Mouse (Mus musculus) inflammation-experienced regulatory T-cells, adult 6 months (primary cell): ENCODE data around the gene Cfap157. TPM values are rescaled to one million over a fixed set of nuclear protein-coding genes. Genes with fewer than 3 reads are reported as not detected.

ENCODE experiments used
- ATAC-seq: one replicate; pipeline ENCODE4 v1.8.0; 2017
- polyA plus RNA-seq, 3 experiments: library from polyadenylated mRNA; unstranded; fragments of 100-300 nt; shearing (Covaris generic); gene quantifications; one replicate each; pipeline ENCODE4 v1.2.1; 2017

Gene Cfap157
- polyA plus RNA-seq, 3 experiments from 2014 or later, result 0.53 to 1.3 TPM; not detected in 1

GRCm38 (mm10) chr2:32749082-32749481 is 35.1 kb downstream of the Cfap157 start:
- no peak for ATAC-seq

- ATAC-seq, result no peak
Observed at GRCm38 (mm10) chr2:32744272-32744982, 39.8 kb downstream of the Cfap157 start.

GRCm38 (mm10) chr2:32742173-32742531 is 42.1 kb downstream of the Cfap157 start:
- ATAC-seq, result no peak

- no peak for ATAC-seq
Observed at GRCm38 (mm10) chr2:32741273-32742172, 42.7 kb downstream of the Cfap157 start.

GRCm38 (mm10) chr2:32740916-32741272 is 43.3 kb downstream of the Cfap157 start, which contains the start of gene 6330409D20Rik:
Gene 6330409D20Rik (minus strand): TSS chr2:32741016.
- ATAC-seq, result no peak

- no peak for ATAC-seq
Observed at GRCm38 (mm10) chr2:32739311-32739710, 44.9 kb downstream of the Cfap157 start.

- no peak for ATAC-seq
Observed at GRCm38 (mm10) chr2:32737008-32737407, 47.2 kb downstream of the Cfap157 start.

GRCm38 (mm10) chr2:32736306-32736829 is 47.9 kb downstream of the Cfap157 start:
- ATAC-seq, result no peak

- no peak for ATAC-seq
Observed at GRCm38 (mm10) chr2:32734933-32735332, 49.3 kb downstream of the Cfap157 start.

GRCm38 (mm10) chr2:32734480-32734879 is 49.7 kb downstream of the Cfap157 start:
- ATAC-seq, result no peak

- ATAC-seq, result no peak
Observed at GRCm38 (mm10) chr2:32732695-32733094, 51.5 kb downstream of the Cfap157 start.

- ATAC-seq, result no peak
Observed at GRCm38 (mm10) chr2:32731911-32732310, 52.3 kb downstream of the Cfap157 start.

- ATAC-seq, result no peak
Observed at GRCm38 (mm10) chr2:32730854-32731253, 53.4 kb downstream of the Cfap157 start.

- ATAC-seq, result no peak
Observed at GRCm38 (mm10) chr2:32729547-32729946, 54.7 kb downstream of the Cfap157 start.

GRCm38 (mm10) chr2:32728463-32728862 is 55.8 kb downstream of the Cfap157 start:
- no peak for ATAC-seq

GRCm38 (mm10) chr2:32727435-32727834 is 56.8 kb downstream of the Cfap157 start:
- no peak for ATAC-seq

Other genes starting within 250 kb of the Cfap157 start
- gene Fam102a, start 249.1 kb downstream of the Cfap157 start, polyA plus RNA-seq, result 10 to 100 TPM; 40.7 to 52.4 (median 50.7) TPM
- 100 to 1,000 TPM; 126 to 160 (median 144) TPM for gene Dpm2, start 213.6 kb downstream of the Cfap157 start, polyA plus RNA-seq
- gene Pip5kl1, start 209.6 kb downstream of the Cfap157 start, polyA plus RNA-seq, result not detected
- gene 9430097D07Rik, start 208.7 kb downstream of the Cfap157 start, polyA plus RNA-seq, result under 1 TPM in 1 of 3 experiments, not detected in 2; 0.31 TPM
- 10 to 100 TPM; 31.5 to 42.6 (median 33.5) TPM for gene St6galnac4, start 197.3 kb downstream of the Cfap157 start, polyA plus RNA-seq
- gene St6galnac6, start 184.7 kb downstream of the Cfap157 start, polyA plus RNA-seq, result 1 to 10 TPM; 3.4 to 5.1 (median 4.3) TPM
- gene Ak1, start 162.7 kb downstream of the Cfap157 start, polyA plus RNA-seq, result under 1 TPM in 1 of 3 experiments, not detected in 2; 0.52 TPM
- not detected for gene Eng, start 137.8 kb downstream of the Cfap157 start, polyA plus RNA-seq
- gene Fpgs, start 80.3 kb downstream of the Cfap157 start, polyA plus RNA-seq, result 1 to 10 TPM; 3.2 to 7.2 (median 5.8) TPM
- gene Cdk9, start 71.4 kb downstream of the Cfap157 start, polyA plus RNA-seq, result 10 to 100 TPM; 21.2 to 31.2 (median 30.4) TPM
- 10 to 100 TPM; 56.2 to 83.0 (median 61.4) TPM for gene Sh2d3c, start 63.4 kb downstream of the Cfap157 start, polyA plus RNA-seq
- 1 to 10 TPM in 2 of 3 experiments, not detected in 1; 1.2 to 1.3 TPM for gene 6330409D20Rik, start 43.4 kb downstream of the Cfap157 start, polyA plus RNA-seq
- gene Tor2a, start 27.2 kb downstream of the Cfap157 start, polyA plus RNA-seq, result 10 to 100 TPM; 56.4 to 69.0 (median 67.4) TPM
- gene Ttc16, start 8.8 kb downstream of the Cfap157 start, polyA plus RNA-seq, result 1 to 10 TPM in 1 of 3 experiments, under 1 TPM in 2; 0.55 to 1.8 (median 0.95) TPM
- gene Ptrh1, start 8.6 kb downstream of the Cfap157 start, polyA plus RNA-seq, result 1 to 10 TPM; 6.5 to 9.3 (median 8.1) TPM
- gene Stxbp1, start 62.8 kb upstream of the Cfap157 start, polyA plus RNA-seq, result 1 to 10 TPM; 2.3 to 6.1 (median 5.0) TPM
- 1 to 10 TPM in 1 of 3 experiments, under 1 TPM in 2; 0.15 to 3.2 (median 0.90) TPM for gene Fam129b, start 91.7 kb upstream of the Cfap157 start, polyA plus RNA-seq
- 100 to 1,000 TPM in 1 of 3 experiments, 10 to 100 TPM in 2; 18.9 to 858 (median 48.2) TPM for gene Rpl12, start 177.1 kb upstream of the Cfap157 start, polyA plus RNA-seq
- gene Lrsam1, start 177.2 kb upstream of the Cfap157 start, polyA plus RNA-seq, result 1 to 10 TPM; 4.2 to 7.3 (median 7.3) TPM
- 1 to 10 TPM; 2.0 to 5.0 (median 2.5) TPM for gene Slc2a8, start 197.7 kb upstream of the Cfap157 start, polyA plus RNA-seq